Mouse (Mus musculus) CH12.LX (cell line): Measurements from ENCODE around the gene Pik3c2g. TPM values are rescaled to one million over a fixed set of nuclear protein-coding genes. Genes with fewer than 3 reads are reported as not detected.

Experiments used
- DNase-seq: peaks from one replicate; pipeline ENCODE4 v3.0.0-alpha.2; 2013; ENCODE audit errors: extremely low read depth
- H3K27ac ChIP-seq: 2 replicates; pipeline ENCODE4 v1.5.1; 2012; ENCODE audit warnings: low read depth, mild to moderate bottlenecking, control low read depth, moderate library complexity; ENCODE audit not compliant: insufficient read depth
- H3K27me3 ChIP-seq: replicated peaks from 2 replicates; pipeline ENCODE3; 2012; ENCODE audit warnings: inconsistent platforms
- H3K36me3 ChIP-seq, 2 experiments: replicated peaks in 1 of 2; 2 replicates each; pipeline versions ENCODE3 to v1.6.1; 2012; ENCODE audit warnings: inconsistent platforms in 1 of 2, low read length in 1 of 2, mild to moderate bottlenecking in 1 of 2, mixed read lengths in 1 of 2, moderate library complexity in 1 of 2; ENCODE audit not compliant: control insufficient read depth in 1 of 2, insufficient read depth in 1 of 2
- H3K4me1 ChIP-seq, 2 experiments: 2 replicates each; pipeline ENCODE4 v1.6.1; 2012; ENCODE audit warnings: inconsistent platforms in 1 of 2, moderate library complexity in 1 of 2; ENCODE audit not compliant: insufficient read depth in 2 of 2, control insufficient read depth in 1 of 2
- H3K4me2 ChIP-seq: 2 replicates; pipeline ENCODE4 v1.6.1; 2012; ENCODE audit warnings: low read depth, mild to moderate bottlenecking, control low read depth; ENCODE audit not compliant: poor library complexity, insufficient read depth, severe bottlenecking
- H3K4me3 ChIP-seq, 3 experiments: fragments of 150-350 bp in 1 of 3; sonication (generic) in 1 of 3; replicated peaks in 1 of 3; 2 replicates each; pipeline versions ENCODE3 to v1.5.1; 2011 to 2012; ENCODE audit warnings: low read depth in 2 of 3, low read length in 2 of 3, mild to moderate bottlenecking in 2 of 3, moderate library complexity in 2 of 3, control low read depth in 1 of 3, improper control_type of control experiment in 1 of 3, inconsistent platforms in 1 of 3, mixed read lengths in 1 of 3; ENCODE audit not compliant: poor library complexity in 1 of 3
- H3K79me2 ChIP-seq: replicated peaks from 2 replicates; pipeline ENCODE4 v1.6.1; 2012; ENCODE audit warnings: mild to moderate bottlenecking, moderate library complexity; ENCODE audit not compliant: control insufficient read depth, poor library complexity, insufficient read depth, severe bottlenecking; ENCODE audit errors: extremely low read depth
- H3K9ac ChIP-seq: 2 replicates; pipeline ENCODE4 v1.6.1; 2012; ENCODE audit warnings: low read depth, mild to moderate bottlenecking, control low read depth, moderate library complexity; ENCODE audit not compliant: insufficient read depth
- H3K9me3 ChIP-seq: replicated peaks from 2 replicates; pipeline ENCODE3; 2012; ENCODE audit warnings: low read length, inconsistent platforms, mixed read lengths
- BHLHE40 ChIP-seq: IDR thresholded peaks from 2 replicates; pipeline ENCODE4 v1.6.1; 2011; ENCODE audit warnings: mild to moderate bottlenecking, low read depth, low read length, improper control_type of control experiment
- CTCF ChIP-seq, 2 experiments: IDR thresholded peaks in 1 of 2; conservative IDR thresholded peaks in 1 of 2; 2 replicates each; pipeline ENCODE4 v1.5.1; 2011 to 2012; ENCODE audit warnings: low read depth in 2 of 2, low read length in 2 of 2, improper control_type of control experiment in 1 of 2, inconsistent platforms in 1 of 2, mild to moderate bottlenecking in 1 of 2, moderate library complexity in 1 of 2
- ELF1 ChIP-seq: IDR thresholded peaks from 2 replicates; pipeline ENCODE4 v1.6.1; 2014; ENCODE audit warnings: low read depth, mild to moderate bottlenecking, inconsistent platforms, low read length, improper control_type of control experiment
- GABPA ChIP-seq: IDR thresholded peaks from 2 replicates; pipeline ENCODE4 v1.6.1; 2012; ENCODE audit warnings: low read depth, low read length, improper control_type of control experiment, inconsistent platforms; ENCODE audit not compliant: insufficient replicate concordance
- IRF4 ChIP-seq: IDR thresholded peaks from 2 replicates; pipeline ENCODE4 v1.6.1; 2014; ENCODE audit warnings: low read depth, mild to moderate bottlenecking, inconsistent platforms, low read length, improper control_type of control experiment
- KAT2A ChIP-seq: IDR thresholded peaks from 2 replicates; pipeline ENCODE4 v1.6.1; 2012; ENCODE audit warnings: low read length, improper control_type of control experiment, inconsistent platforms; ENCODE audit not compliant: insufficient replicate concordance
- MAFK ChIP-seq: IDR thresholded peaks from 2 replicates; pipeline ENCODE4 v1.6.1; 2011; ENCODE audit warnings: low read length, improper control_type of control experiment; ENCODE audit not compliant: insufficient replicate concordance
- MAX ChIP-seq: IDR thresholded peaks from 2 replicates; pipeline ENCODE4 v1.6.1; 2011; ENCODE audit warnings: low read length, improper control_type of control experiment
- MEF2A ChIP-seq: IDR thresholded peaks from 2 replicates; pipeline ENCODE4 v1.6.1; 2014; ENCODE audit warnings: low read depth, mild to moderate bottlenecking, inconsistent platforms, low read length, improper control_type of control experiment, borderline replicate concordance
- MXI1 ChIP-seq: IDR thresholded peaks from 2 replicates; pipeline ENCODE4 v1.6.1; 2011; ENCODE audit warnings: mild to moderate bottlenecking, low read depth, low read length, improper control_type of control experiment
- MYC ChIP-seq: IDR thresholded peaks from 2 replicates; pipeline ENCODE4 v1.6.1; 2011; ENCODE audit warnings: low read depth, mild to moderate bottlenecking, improper control_type of control experiment, low read length
- RAD21 ChIP-seq: IDR thresholded peaks from 2 replicates; pipeline ENCODE4 v1.6.1; 2011; ENCODE audit warnings: low read depth, mild to moderate bottlenecking, low read length, improper control_type of control experiment, moderate library complexity
- USF2 ChIP-seq: conservative IDR thresholded peaks from 2 replicates; pipeline ENCODE4 v1.6.1; 2011; ENCODE audit warnings: low read depth, low read length, improper control_type of control experiment
- ZMIZ1 ChIP-seq: IDR thresholded peaks from 2 replicates; pipeline ENCODE4 v1.6.1; 2012; ENCODE audit warnings: low read depth, mild to moderate bottlenecking, inconsistent platforms, low read length, improper control_type of control experiment
- ZNF384 ChIP-seq: IDR thresholded peaks from 2 replicates; pipeline ENCODE4 v1.6.1; 2012; ENCODE audit warnings: low read depth, low read length, improper control_type of control experiment, inconsistent platforms
- dilution Hi-C: fragments of 300-500 bp; cut with MboI; formaldehyde crosslinking; loops from 2 replicates; pipeline ENCODE4 v1.14.3; 2020; ENCODE audit warnings: low sequenced_read_pairs; ENCODE audit not compliant: extremely low pct_unique_long_range_greater_than_20kb, extremely low pct_ligation_motif_present
- in situ Hi-C: fragments of 300-500 bp; cut with MboI; formaldehyde crosslinking; loops from 3 replicates; pipeline ENCODE4 v1.14.3; 2019; ENCODE audit warnings: low sequenced_read_pairs, low pct_ligation_motif_present, low pct_unique_long_range_greater_than_20kb, mixed read lengths
- polyA plus RNA-seq: library from polyadenylated mRNA; unstranded; fragments of >175 nt; gene quantifications from 2 replicates; pipeline ENCODE4 v1.2.1, GENCODE M21; 2012; ENCODE audit warnings: low read depth; ENCODE audit not compliant: insufficient read length
- total RNA-seq, 2 experiments: library from RNA; depleted of rRNA; stranded (reverse); fragments of 300-350 nt in 1 of 2; fragments of >200 nt in 1 of 2; gene quantifications; 2 replicates each; pipeline ENCODE4 v1.2.3; 2012 to 2014

Pik3c2g gene
- total and polyA plus RNA-seq, 3 experiments = not detected

GRCm38 (mm10) chr6:139877476-139878361, 290.7 kb downstream of the Pik3c2g start:
- Histone ChIP-seq H3K4me2 (no peak overlapping the region), H3K27ac (no peak overlapping the region), H3K4me3 (no peak overlapping the region), H3K4me1 (no peaks in the 10 kb centered on the region), H3K9ac (no peak overlapping the region), H3K36me3 (no peaks in the 10 kb centered on the region), H3K27me3 (no peaks in the 10 kb centered on the region), H3K79me2 (no peaks in the 10 kb centered on the region), H3K9me3 (peaks cover 38% of the 10 kb centered on the region)
- dilution Hi-C loops (no loop called here), in situ Hi-C loops (no loop called here)
- DNase-seq = no peak
- TF ChIP-seq RAD21 (no peak), ZNF384 (no peak), MAFK (no peak), USF2 (no peak), MXI1 (no peak), MAX (no peak), ELF1 (no peak), BHLHE40 (no peak), IRF4 (no peak), GABPA (no peak)

DNA sequence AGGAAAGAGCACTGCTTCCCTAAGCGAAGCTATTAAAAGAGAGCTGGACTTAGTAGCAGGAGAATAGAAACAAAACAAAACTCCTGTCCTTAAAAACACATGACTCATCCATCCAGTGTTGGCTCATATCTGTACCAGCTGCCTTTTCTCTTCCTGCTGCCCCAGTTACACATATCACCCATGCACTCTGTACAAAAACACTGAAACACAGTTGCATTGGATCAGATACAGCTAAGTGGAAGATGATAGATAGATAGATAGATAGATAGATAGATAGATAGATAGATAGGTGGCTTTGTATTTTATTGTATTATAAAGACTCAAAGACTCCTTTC, 291.3 kb downstream of the Pik3c2g start:
- no peak for TF ChIP-seq MAFK
- TF ChIP-seq GABPA = no peak
- no peak for TF ChIP-seq KAT2A
- no peak for TF ChIP-seq IRF4
- no peak for TF ChIP-seq MYC
- TF ChIP-seq ZMIZ1 = no peak
- no peak for TF ChIP-seq CTCF (conservative IDR thresholded peaks at IDR 0.05 in 1 of 2, IDR thresholded peaks at IDR 0.05 in 1 of 2; ENCODE audit: low read depth in 2 of 2, low read length in 2 of 2)
- no peak for TF ChIP-seq MEF2A
- H3K9me3 ChIP-seq = peaks cover 37% of the 10 kb centered on the region
- in situ Hi-C loops = no loop called here
- H3K79me2 ChIP-seq = no peaks in the 10 kb centered on the region
- H3K4me2 ChIP-seq = no peak overlapping the region
- no peak overlapping the region for H3K4me3 ChIP-seq
- no peaks in the 10 kb centered on the region for H3K4me1 ChIP-seq
- dilution Hi-C loops = no loop called here
- no peak for DNase-seq
- H3K36me3 ChIP-seq = no peaks in the 10 kb centered on the region
- H3K9ac ChIP-seq = no peak overlapping the region
- no peaks in the 10 kb centered on the region for H3K27me3 ChIP-seq
- H3K27ac ChIP-seq = no peak overlapping the region
